Mouse (Mus musculus) c-Kit-positive CD71-negative TER-119-negative erythroid progenitor cells, embryonic 14.5 days (primary cell): Measurements from ENCODE around the gene H3f3a.

Experiments
- DNase-seq: peaks from one replicate; pipeline ENCODE4 v3.0.0-alpha.2; 2013; ENCODE audit warnings: low read depth

The H3f3a gene

GRCm38 (mm10) chr1:180757252-180757955 lies 56.3 kb downstream of the H3f3a start:
- DNase-seq = no peak

GRCm38 (mm10) chr1:180756711-180757110 lies 57.0 kb downstream of the H3f3a start:
- DNase-seq = no peak

- no peak for DNase-seq
These were observed 59.4 kb downstream of the H3f3a start for GRCm38 (mm10) chr1:180754376-180754775.

GRCm38 (mm10) chr1:180752115-180752514 lies 61.6 kb downstream of the H3f3a start:
- DNase-seq = no peak
